Comparison of ENCODE assay signal across 7 mouse cellular contexts in the genomic region with DNA sequence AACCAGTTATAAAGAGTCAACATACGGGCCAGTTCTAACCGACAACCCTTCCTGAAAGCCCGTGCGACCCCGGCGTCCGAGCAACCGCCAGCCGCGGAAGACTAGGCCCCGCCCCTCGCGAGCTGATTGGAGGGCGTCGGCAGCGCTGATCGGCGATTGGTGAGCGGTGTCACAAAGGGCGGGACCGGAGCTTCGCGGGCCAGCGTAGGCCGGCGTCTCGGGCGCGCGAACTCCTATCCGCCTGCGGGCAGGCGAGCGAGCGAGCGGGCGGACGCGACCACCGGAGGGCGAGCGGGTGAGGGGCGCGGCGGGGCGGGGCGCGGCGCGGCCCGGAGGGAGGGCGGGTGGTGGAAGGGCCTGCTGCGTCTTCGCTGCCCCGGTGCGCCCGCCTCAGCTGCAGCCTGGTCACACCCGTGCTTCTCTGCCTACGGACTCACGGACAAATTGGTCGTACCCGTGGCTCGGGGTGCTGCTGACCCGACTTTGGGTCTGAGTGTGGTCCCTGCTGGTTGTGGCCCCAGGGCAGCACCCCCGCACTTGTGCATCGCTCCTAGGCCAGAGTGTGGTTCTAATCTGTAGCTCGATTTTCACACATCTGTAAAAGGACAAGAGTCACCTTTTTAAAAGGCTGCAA. TPM values are rescaled to one million over a fixed set of nuclear protein-coding genes. Genes with fewer than 3 reads are reported as not detected.
DNase-seq lines count a peak whose midpoint lies in the region; ATAC-seq and TF ChIP-seq lines count a peak whose summit lies in the region.

Gene Zfand4, plus strand, starts transcription at position 205 of the 634 bp plus-strand sequence.

- no peaks in the 10 kb centered on the region for H3K9me3 ChIP-seq in embryonic facial prominence, embryonic 12.5 days
- no peaks in the 10 kb centered on the region for H3K9me3 ChIP-seq in limb, embryonic 13.5 days
- no peaks in the 10 kb centered on the region for H3K9me3 ChIP-seq in midbrain, embryonic 16.5 days (replicated peaks; ENCODE audit: control insufficient read depth, low read length, poor library complexity, severe bottlenecking)

- H3K4me2 ChIP-seq in embryonic facial prominence, embryonic 12.5 days (replicated peaks): peak within 1 kb of the TSS; percentile 62
- H3K4me2 ChIP-seq in limb, embryonic 13.5 days (replicated peaks): peak within 1 kb of the TSS; percentile 73
- peak within 1 kb of the TSS; percentile 78 for H3K4me2 ChIP-seq in midbrain, embryonic 16.5 days (ENCODE audit: low read length)

- peak; percentile 95 for DNase-seq in adrenal gland, postnatal 25 days
- DNase-seq in heart, adult 2 months: peak; percentile 94 to 95
- DNase-seq in kidney, adult 8-10 months: peak; percentile 83 to 90
- DNase-seq in spleen, postnatal 10 days (ENCODE audit: low spot score in 2 of 2): peak; percentile 96 to 97

- H3K27ac ChIP-seq in embryonic facial prominence, embryonic 12.5 days: peak within 1 kb of the TSS; percentile 67
- peak within 1 kb of the TSS; percentile 55 for H3K27ac ChIP-seq in heart, adult 2 months
- peak within 1 kb of the TSS; percentile 39; the same call in 1 of the 2 replicates for H3K27ac ChIP-seq in limb, embryonic 13.5 days
- H3K27ac ChIP-seq in midbrain, embryonic 16.5 days (ENCODE audit: low read length): peak within 1 kb of the TSS; percentile 53

- peaks cover 11% of the 10 kb centered on the region; the same call in 1 of the 2 replicates for H3K36me3 ChIP-seq in embryonic facial prominence, embryonic 12.5 days
- H3K36me3 ChIP-seq in heart, adult 2 months (ENCODE audit: control insufficient read depth, insufficient read depth, low read length): no peaks in the 10 kb centered on the region
- peaks cover 30% of the 10 kb centered on the region for H3K36me3 ChIP-seq in limb, embryonic 13.5 days
- H3K36me3 ChIP-seq in midbrain, embryonic 16.5 days (ENCODE audit: control insufficient read depth, insufficient read depth, low read length): peaks cover 10% of the 10 kb centered on the region; the same call in 1 of the 2 replicates

- peaks cover 10% of the 10 kb centered on the region for H3K4me1 ChIP-seq in embryonic facial prominence, embryonic 12.5 days
- H3K4me1 ChIP-seq in heart, adult 2 months (ENCODE audit: control insufficient read depth, insufficient read depth, low read length): no peaks in the 10 kb centered on the region
- H3K4me1 ChIP-seq in limb, embryonic 13.5 days: peaks cover 14% of the 10 kb centered on the region
- peaks cover 17% of the 10 kb centered on the region for H3K4me1 ChIP-seq in midbrain, embryonic 16.5 days (ENCODE audit: control insufficient read depth, insufficient read depth, low read length)

- TF ChIP-seq POLR2A in heart, adult 2 months (IDR thresholded peaks at IDR 0.05; ENCODE audit: insufficient read depth, low read depth, low read length): 0 out of 2 replicates have a peak, but pooled peaks have one; percentile 9

- intact Hi-C loops in heart, adult 2 months (cut with DNase I): no loop called here

- no peak for TF ChIP-seq CTCF in heart, adult 2 months (IDR thresholded peaks at IDR 0.05)

- under 1% methylated on average over 51 of the region's 67 CpGs for WGBS in embryonic facial prominence, embryonic 12.5 days
- WGBS in heart, adult 2 months: under 1% methylated on average over 66 of the region's 67 CpGs
- under 1% methylated on average over 67 of the region's 67 CpGs for WGBS in limb, embryonic 13.5 days
- WGBS in midbrain, embryonic 16.5 days: 0% methylated on average over 56 of the region's 67 CpGs

- peak within 1 kb of the TSS; percentile 62 for H3K9ac ChIP-seq in embryonic facial prominence, embryonic 12.5 days
- H3K9ac ChIP-seq in heart, adult 2 months (ENCODE audit: low read depth, low read length): peak within 1 kb of the TSS; percentile 84
- peak within 1 kb of the TSS; percentile 81 for H3K9ac ChIP-seq in limb, embryonic 13.5 days
- peak within 1 kb of the TSS; percentile 84 for H3K9ac ChIP-seq in midbrain, embryonic 16.5 days (ENCODE audit: low read depth, low read length)

- 0 out of 2 replicates have a peak, but pooled peaks cover 2% of the 10 kb centered on the region for H3K79me2 ChIP-seq in heart, adult 2 months (replicated peaks; ENCODE audit: control insufficient read depth, insufficient read depth, low read length)

- no peaks in the 10 kb centered on the region for H3K27me3 ChIP-seq in embryonic facial prominence, embryonic 12.5 days
- H3K27me3 ChIP-seq in heart, adult 2 months (ENCODE audit: control insufficient read depth, insufficient read depth, low read length): no peaks in the 10 kb centered on the region
- H3K27me3 ChIP-seq in limb, embryonic 13.5 days: no peaks in the 10 kb centered on the region
- H3K27me3 ChIP-seq in midbrain, embryonic 16.5 days (ENCODE audit: control insufficient read depth, insufficient read depth, low read depth, low read length): no peaks in the 10 kb centered on the region

- peak within 1 kb of the TSS; percentile 50 for H3K4me3 ChIP-seq in embryonic facial prominence, embryonic 12.5 days
- H3K4me3 ChIP-seq in heart, adult 2 months: peak within 1 kb of the TSS; percentile 39
- peak within 1 kb of the TSS; percentile 64 for H3K4me3 ChIP-seq in limb, embryonic 13.5 days
- peak within 1 kb of the TSS; percentile 70 for H3K4me3 ChIP-seq in midbrain, embryonic 16.5 days (ENCODE audit: low read depth, low read length)

- peak; percentile 95 for ATAC-seq in embryonic facial prominence, embryonic 12.5 days (ENCODE audit: insufficient number of reproducible peaks, insufficient read depth, low FRiP score, low TSS enrichment)
- peak; percentile 97 for ATAC-seq in limb, embryonic 13.5 days (ENCODE audit: low FRiP score, low read depth)
- peak; percentile 96 for ATAC-seq in midbrain, embryonic 16.5 days

- TF ChIP-seq EP300 in heart, adult 2 months (IDR thresholded peaks at IDR 0.05; ENCODE audit: insufficient read depth, low read depth, low read length): no peak

RNA-seq across cellular contexts. Expression of gene Zfand4, which starts in this region (rescaled TPM):
- 2.3 and 2.4 TPM in 2 replicates for total RNA-seq in adrenal gland, postnatal 25 days (2021)
- 8.3 and 11.6 TPM in 2 replicates for polyA plus RNA-seq in embryonic facial prominence, embryonic 12.5 days (2016; fragmentation: Nextera tagmentation; extraction: Ambion mirVana)
- 1 to 10 TPM; 3.2 to 4.0 TPM for total RNA-seq in heart, adult 2 months (2021)
- polyA plus RNA-seq in heart, adult 2 months (2012; rRNA removed): 1.8 and 2.9 TPM in 2 replicates
- polyA plus RNA-seq in limb, embryonic 13.5 days (2015; fragmentation: Nextera tagmentation; extraction: Ambion mirVana): 6.9 and 8.3 TPM in 2 replicates
- polyA plus RNA-seq in midbrain, embryonic 16.5 days (2015; fragmentation: Nextera tagmentation; extraction: Ambion mirVana): 8.2 TPM in 2 replicates

Comparison
In these comparisons a context has a peak if more than half of its experiments do, and no peak if none do; other contexts are left out.
1. Peak in every context shown above with its lines: DNase-seq, ATAC-seq, H3K4me3 ChIP-seq and H3K27ac ChIP-seq.